Mouse (Mus musculus) left cerebral cortex, adult 8-10 months (tissue): ENCODE data around the gene Prr29. TPM values are rescaled to one million over a fixed set of nuclear protein-coding genes. Genes with fewer than 3 reads are reported as not detected.

Experiments
- DNase-seq, 2 experiments: peaks; one replicate each; pipeline ENCODE4 v3.0.0; 2022; ENCODE audit warnings: low spot score in 2 of 2
- total RNA-seq, 4 experiments: library from RNA; stranded (reverse); gene quantifications; 2 replicates each; pipeline ENCODE4 v1.2.4; 2022

The Prr29 gene
- total RNA-seq, 4 experiments from 2014 or later, result not detected

DNA sequence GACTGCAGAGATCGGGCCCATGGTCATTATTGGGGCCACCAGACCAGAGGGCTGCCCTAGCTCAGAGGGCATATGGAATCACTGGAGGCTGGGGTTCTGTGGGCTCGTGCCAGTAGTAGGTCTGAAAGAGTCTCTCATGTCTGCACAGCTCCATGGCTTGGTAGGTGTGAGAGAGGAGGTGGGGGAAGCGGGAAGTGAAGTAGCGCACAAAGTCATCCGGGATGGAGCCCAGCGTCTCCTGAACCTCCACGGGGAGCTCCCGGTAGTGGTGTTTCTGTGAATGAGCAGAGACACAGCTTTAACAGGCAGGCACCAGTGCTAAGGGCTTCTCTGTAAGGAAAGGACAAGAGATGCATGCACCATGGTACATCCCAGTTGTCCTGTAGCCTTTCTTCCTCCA lies 33.2 kb downstream of the Prr29 start:
- no peak for DNase-seq

DNA sequence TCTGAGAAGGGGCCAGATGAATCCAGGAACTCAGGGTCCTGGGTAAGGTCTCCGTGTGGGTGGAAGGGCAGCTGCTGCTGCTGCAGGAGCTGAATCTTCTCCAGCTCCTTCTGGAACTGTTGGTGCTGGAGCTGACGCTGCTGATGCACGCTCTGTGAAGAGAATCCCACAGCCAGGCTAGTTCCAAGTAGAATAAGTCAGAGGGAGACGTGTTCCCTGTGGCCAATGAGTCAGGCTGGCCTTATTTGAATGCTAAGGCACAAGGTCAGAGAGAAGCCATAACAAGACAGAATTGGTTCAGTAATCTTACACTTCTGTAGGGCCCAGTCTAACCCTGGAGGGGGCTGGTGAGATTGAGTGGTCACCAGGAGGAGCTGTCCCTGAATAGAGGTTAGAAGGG lies 44.7 kb downstream of the Prr29 start:
- no peak for DNase-seq

DNA sequence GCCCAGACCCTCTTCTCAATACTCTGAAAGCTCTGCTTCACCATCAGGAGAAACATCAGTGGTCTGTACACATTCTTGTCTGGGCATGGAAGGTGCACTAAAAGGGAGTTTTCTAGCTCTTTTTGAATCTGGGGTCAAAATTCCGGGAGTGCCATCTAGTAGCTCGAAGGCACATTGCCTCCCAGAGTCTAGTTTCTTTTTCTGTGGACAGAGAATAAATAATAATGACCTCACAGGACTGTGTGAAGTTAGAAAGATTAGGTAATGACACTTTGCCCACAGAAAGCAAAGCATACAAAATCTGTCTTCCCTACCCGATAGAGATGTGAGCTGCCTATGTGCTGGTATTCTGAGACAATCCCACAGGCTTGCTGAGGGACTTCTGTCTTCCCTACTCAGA lies 45.2 kb downstream of the Prr29 start:
- DNase-seq, result no peak

DNA sequence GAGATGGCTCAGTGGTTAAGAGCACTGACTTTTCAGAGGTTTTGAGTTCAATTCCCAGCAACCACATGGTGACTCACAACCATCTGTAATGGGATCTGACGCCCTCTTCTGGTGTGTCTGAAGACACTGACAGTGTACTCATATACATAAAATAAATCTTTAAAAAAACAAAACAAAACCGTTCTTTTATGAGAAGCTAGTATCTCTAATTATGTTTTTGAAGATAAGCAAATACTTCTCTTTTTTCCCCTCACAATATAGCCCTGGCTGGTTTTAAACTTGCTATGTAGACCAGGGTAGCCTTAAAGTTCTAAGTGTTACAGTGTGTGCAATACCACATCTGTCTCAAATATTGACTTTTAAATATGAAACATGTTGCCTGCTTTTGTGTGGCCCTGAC lies 45.9 kb downstream of the Prr29 start:
- no peak for DNase-seq

DNA sequence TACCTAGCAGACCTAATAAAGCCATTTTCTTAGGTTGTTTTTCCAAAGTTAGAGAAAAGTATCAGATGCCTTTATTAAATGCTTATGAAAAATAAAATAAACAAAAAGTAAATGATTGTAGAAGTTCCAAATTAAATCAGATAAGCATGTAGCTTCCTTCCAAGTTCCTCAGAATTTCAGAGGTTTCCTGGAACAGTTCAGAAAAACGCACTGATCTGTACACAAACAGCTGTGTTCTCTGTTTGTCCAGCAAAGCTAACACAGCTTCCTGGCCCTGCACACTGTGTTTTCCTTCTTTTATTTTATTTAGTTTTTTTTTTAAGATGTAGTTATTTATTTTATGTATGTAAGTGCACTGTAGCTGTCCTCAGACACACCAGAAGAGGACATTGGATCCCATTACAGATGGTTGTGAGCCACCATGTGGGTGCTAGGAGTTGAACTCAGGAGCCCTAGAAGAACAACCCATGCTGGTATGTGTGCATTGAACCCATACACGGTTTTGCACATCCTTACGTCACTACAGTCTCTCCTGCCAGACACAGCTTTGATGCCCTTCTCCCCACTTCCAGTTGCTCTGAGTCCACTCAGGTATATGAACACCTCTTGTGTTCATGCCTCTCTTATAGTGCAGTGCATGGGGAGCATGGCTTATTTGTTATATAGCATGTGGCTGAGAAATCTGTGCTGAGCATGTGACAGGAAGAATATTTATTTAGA lies 47.5 kb downstream of the Prr29 start:
- no peak for DNase-seq

DNA sequence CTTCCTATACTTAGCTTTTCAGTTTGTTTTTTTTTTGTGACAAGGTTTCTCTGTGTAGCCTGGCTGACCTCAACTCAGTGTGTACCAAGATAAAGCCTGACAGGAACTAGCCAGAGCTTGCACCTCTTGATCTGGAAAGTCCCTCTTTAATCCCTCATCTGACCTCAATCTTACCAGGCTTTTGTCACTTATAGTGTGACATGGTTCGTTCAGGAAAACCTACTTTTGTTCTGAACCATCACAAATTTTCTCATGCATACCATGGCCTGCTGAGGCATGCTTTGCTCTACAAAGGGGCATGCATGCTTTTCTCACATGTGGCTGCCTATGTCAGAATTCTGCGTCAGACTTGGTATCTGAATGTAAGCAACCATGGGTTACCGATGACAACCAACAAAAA lies 51.1 kb downstream of the Prr29 start:
- no peak for DNase-seq

DNA sequence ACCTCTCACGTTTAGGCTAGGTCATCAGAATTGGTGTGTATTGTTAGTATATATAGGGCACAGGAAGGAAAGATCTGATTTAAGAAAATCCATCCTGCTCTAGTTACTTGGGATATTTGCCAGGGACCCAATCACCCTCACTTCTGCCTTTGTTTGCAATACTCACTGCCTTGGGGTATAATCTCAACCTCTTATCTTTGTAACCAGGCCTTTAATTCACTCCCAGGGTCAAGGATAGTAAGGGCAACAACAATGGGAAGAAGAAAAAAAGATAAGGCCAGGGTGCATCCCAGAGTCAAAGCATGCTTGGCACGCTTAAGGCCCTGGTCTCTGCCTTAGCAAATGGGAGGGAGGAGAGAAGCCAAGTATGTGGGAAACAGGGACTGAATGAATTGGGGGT lies 52.6 kb downstream of the Prr29 start:
- no peak for DNase-seq

DNA sequence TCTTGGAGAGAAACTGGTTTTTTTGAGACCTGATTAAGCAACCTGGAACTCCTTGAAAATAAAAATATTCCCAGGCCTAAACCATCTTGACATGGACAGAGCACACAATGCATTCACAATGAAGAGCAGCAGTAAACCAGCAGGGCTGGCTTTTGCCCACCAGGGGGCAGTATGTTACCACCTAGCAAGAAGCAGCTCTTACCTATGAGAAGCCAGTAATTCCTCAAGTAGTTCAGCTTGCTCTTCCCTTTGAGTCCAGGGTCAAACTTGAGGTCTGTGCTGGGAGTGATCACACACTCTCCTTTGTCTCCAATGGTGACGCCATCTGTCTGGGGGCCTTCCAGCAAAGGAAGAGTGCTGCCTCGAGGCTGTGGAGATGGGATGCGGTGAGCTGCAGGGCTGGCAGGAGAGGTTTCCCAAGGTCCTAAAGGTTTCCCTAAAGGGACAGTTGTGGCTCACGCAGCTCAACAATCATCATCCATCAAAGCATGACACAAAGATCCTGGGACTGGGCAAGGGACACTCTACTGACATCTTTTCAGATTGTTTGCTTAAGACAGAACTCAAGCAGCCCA lies 53.4 kb downstream of the Prr29 start:
- DNase-seq, result peak; percentile 65 to 72

DNA sequence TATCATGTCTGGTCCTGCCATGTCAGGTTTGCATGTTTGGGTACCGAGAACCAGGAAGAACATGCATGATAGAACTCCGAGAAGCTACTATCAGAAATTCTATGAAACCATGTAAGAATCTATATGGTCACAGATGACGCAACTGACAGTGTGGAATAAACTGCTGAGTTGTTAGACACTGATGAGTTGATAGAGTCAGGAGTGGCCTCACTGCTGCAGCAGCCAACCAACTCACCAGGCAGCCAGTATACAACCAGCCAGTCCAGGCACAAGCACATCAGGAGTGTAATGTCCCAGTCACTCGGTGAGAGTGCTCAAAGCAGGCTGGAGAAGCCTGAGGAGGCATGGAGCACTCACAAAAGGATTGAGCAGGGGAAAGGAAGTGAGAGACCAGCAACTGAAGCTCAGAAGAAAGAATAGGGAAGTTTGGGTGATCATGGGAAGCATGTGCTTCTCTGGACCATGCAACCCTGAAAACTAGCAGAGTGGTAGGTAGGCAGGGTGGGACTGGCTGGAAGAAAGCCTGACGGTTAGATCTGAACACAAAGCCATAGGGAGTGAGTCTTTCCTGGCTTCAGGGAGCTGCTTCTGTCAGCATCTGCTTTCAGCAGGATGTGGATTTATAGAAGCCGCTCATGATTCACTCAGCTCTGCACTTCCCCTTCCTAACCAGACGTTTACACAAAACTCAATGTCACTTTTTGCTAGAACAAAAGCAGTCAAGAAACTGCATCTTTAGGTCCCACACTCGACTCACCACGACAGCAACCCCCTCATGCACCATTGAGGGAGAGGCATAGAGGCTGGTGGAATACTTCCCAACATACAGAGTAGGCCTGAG lies 54.2 kb downstream of the Prr29 start:
- no peak for DNase-seq

DNA sequence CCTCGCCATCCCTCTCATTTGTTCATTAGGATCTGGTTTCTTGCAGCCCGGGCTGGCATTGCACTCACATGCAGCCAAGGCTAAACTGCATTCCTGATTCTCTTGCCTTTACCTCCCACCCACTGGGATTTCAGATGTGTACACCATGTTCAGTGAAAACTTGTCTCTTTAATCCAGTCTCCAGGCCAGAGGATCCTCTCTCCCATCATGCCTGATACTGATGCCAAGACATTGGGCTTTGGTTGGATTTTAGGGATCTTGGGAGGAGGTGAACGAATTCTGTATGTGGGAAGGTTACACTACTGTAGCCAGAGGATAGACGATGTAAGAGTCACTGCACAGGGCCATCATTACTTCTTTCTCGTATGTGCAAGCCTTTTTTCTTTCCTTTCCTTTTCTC lies 59.9 kb downstream of the Prr29 start:
- no peak for DNase-seq

DNA sequence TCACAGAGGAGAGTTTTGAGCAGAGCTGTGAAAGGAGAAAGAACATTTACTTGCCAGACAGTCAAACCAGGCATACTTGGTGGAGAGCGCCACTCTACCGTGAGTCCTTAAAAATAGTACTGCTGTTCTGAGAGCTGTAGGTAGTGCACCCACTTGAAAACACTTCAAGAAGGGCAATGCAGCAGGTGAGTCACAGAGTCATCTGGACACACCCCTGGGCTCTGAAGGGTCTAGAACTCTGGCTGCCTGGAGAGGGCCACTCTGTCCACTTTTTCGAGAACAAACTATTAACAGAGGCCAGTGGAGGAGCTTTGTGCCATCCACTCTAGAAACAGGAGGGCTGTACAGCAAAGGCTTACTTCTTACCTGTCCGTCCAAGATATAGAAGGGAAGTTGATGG lies 61.2 kb downstream of the Prr29 start:
- no peak for DNase-seq

Other genes starting within 250 kb of the Prr29 start
- 1 to 10 TPM in 1 of 4 experiments, not detected in 3; 1.7 TPM for gene Gm10840, start 204.6 kb upstream of the Prr29 start, total RNA-seq
- gene Limd2, start 204.6 kb upstream of the Prr29 start, total RNA-seq, result 10 to 100 TPM; 79.3 to 90.2 (median 86.9) TPM
- gene Strada, start 163.3 kb upstream of the Prr29 start, total RNA-seq, result 10 to 100 TPM; 29.0 to 34.0 (median 30.3) TPM
- 10 to 100 TPM; 83.3 to 93.9 (median 86.2) TPM for gene Ccdc47, start 149.1 kb upstream of the Prr29 start, total RNA-seq
- 10 to 100 TPM; 64.8 to 69.6 (median 68.7) TPM for gene Ddx42, start 148.5 kb upstream of the Prr29 start, total RNA-seq
- gene Ftsj3, start 109.4 kb upstream of the Prr29 start, total RNA-seq, result 10 to 100 TPM; 24.2 to 34.4 (median 29.6) TPM
- gene Psmc5, start 109.3 kb upstream of the Prr29 start, total RNA-seq, result 100 to 1,000 TPM; 185 to 217 (median 197) TPM
- gene Smarcd2, start 92.5 kb upstream of the Prr29 start, total RNA-seq, result 10 to 100 TPM; 12.2 to 20.5 (median 19.4) TPM
- gene Tcam1, start 88.8 kb upstream of the Prr29 start, total RNA-seq, result under 1 TPM in 3 of 4 experiments, not detected in 1; 0.14 to 0.17 (median 0.16) TPM
- gene Gh, start 63.6 kb upstream of the Prr29 start, total RNA-seq, result 10 to 100 TPM in 1 of 4 experiments, 1 to 10 TPM in 1, not detected in 2; 1.1 to 16.8 TPM
- under 1 TPM in 2 of 4 experiments, not detected in 2; 0.26 to 0.93 TPM for gene Cd79b, start 50.7 kb upstream of the Prr29 start, total RNA-seq
- gene Scn4a, start 12.2 kb upstream of the Prr29 start, total RNA-seq, result under 1 TPM in 3 of 4 experiments, not detected in 1; 0.04 to 0.43 (median 0.11) TPM
- 1 to 10 TPM; 2.0 to 2.3 (median 2.2) TPM for gene Icam2, start 22.6 kb downstream of the Prr29 start, total RNA-seq
- gene Ern1, start 122.4 kb downstream of the Prr29 start, total RNA-seq, result 10 to 100 TPM in 1 of 4 experiments, 1 to 10 TPM in 3; 8.2 to 10.5 (median 9.2) TPM
- gene Tex2, start 248.0 kb downstream of the Prr29 start, total RNA-seq, result 100 to 1,000 TPM; 112 to 137 (median 119) TPM